Mouse (Mus musculus) ES-Bruce4 (cell line): ENCODE results near the gene Coq6. TPM values are rescaled to one million over a fixed set of nuclear protein-coding genes. Genes with fewer than 3 reads are reported as not detected.

Experiments
- H3K27ac ChIP-seq: 2 replicates; pipeline ENCODE4 v1.5.1; 2012; ENCODE audit warnings: low read length, inconsistent platforms; ENCODE audit not compliant: insufficient read depth
- H3K27me3 ChIP-seq: 2 replicates; pipeline ENCODE4 v1.6.1; 2012; ENCODE audit warnings: mild to moderate bottlenecking, low read length, inconsistent platforms; ENCODE audit not compliant: control insufficient read depth, poor library complexity, insufficient read depth, severe bottlenecking
- H3K36me3 ChIP-seq: 2 replicates; pipeline ENCODE4 v1.6.1; 2012; ENCODE audit warnings: inconsistent platforms, mild to moderate bottlenecking, low read length, moderate library complexity; ENCODE audit not compliant: control insufficient read depth, poor library complexity, insufficient read depth, severe bottlenecking
- H3K4me1 ChIP-seq: one replicate; pipeline ENCODE4 v1.8.1; 2011; ENCODE audit warnings: low read length; ENCODE audit not compliant: control insufficient read depth, insufficient read depth
- H3K4me3 ChIP-seq: 2 replicates; pipeline ENCODE4 v1.5.1; 2011; ENCODE audit warnings: low read depth, mild to moderate bottlenecking, low read length
- H3K9ac ChIP-seq: 2 replicates; pipeline ENCODE4 v1.6.1; 2012; ENCODE audit warnings: low read depth, mild to moderate bottlenecking, inconsistent platforms; ENCODE audit not compliant: poor library complexity, severe bottlenecking
- H3K9me3 ChIP-seq: replicated peaks from 2 replicates; pipeline ENCODE4 v1.6.1; 2012; ENCODE audit warnings: mild to moderate bottlenecking, low read length, inconsistent platforms; ENCODE audit not compliant: control insufficient read depth, poor library complexity, insufficient read depth, severe bottlenecking
- CTCF ChIP-seq: IDR thresholded peaks from one replicate; pipeline ENCODE4 v1.8.1; 2011; ENCODE audit warnings: low read depth, low read length
- EP300 ChIP-seq: IDR thresholded peaks from 2 replicates; pipeline ENCODE4 v1.6.1; 2011; ENCODE audit warnings: low read depth, low read length; ENCODE audit not compliant: insufficient read depth
- POLR2A ChIP-seq: IDR thresholded peaks from one replicate; pipeline ENCODE4 v1.8.1; 2011; ENCODE audit warnings: low read length; ENCODE audit not compliant: insufficient read depth
- polyA plus RNA-seq: library from polyadenylated mRNA; stranded (reverse); fragments of >200 nt; gene quantifications from 2 replicates; pipeline ENCODE4 v1.2.4, GENCODE M21; 2011; ENCODE audit warnings: low read depth; ENCODE audit not compliant: missing spikeins, insufficient read depth, insufficient read length

Gene Coq6
- polyA plus RNA-seq, 1 experiment, result 18.4 TPM

DNA sequence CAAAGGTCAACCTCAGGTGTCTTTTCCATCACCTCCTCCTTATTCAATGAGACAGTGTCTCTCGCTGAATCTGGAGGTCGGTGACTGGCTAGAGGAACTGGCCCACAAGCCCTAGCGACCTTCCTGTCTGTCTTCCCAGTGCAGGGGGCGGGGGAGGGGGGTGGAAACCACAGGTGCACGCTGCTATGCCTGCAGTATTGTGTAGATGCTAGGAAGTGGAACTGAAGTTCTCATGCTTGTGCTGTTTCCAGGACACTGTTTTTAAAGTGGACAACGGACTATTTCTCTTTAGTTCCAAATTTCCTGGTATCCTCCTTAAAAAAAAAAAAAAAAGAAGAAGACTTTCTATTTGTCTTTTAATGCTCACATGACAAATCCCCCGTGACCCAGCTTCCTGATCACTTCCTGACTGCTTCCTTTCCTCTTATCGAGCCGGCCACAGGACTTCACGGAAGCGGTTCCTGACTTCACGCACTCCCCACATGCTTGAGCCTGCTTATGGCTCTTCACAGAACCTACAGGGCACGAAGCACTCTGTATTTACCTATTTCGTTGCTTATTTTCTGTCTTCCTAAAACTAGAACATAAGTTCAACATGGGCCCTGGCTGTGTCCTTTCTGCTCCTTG lies 27.4 kb downstream of the Coq6 start:
- no peaks in the 10 kb centered on the region for H3K9me3 ChIP-seq

DNA sequence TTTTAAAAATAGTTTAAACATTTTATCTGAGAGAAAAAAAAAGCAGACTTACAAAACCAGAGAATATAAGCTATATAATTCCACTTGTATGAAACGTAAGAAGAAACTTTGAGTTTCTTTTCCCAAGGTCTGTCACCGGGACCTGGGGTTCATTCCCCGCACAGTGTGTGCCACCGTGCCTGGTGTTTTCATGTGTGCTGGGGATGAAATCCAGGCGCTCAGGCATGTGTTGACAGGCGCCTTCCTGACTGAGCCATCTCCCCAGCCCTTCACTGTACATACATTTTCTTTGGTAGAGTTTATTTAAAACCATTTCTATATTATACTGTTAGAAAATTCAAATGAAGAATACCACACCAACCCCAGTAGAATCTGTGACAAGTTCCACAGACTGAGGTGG lies 28.9 kb downstream of the Coq6 start:
- TF ChIP-seq EP300, result no peak
- no peak for TF ChIP-seq CTCF
- TF ChIP-seq POLR2A, result no peak
- no peak overlapping the region for H3K27ac ChIP-seq

More for the DNA sequence above, 27.4 kb downstream of the Coq6 start:
- Histone ChIP-seq H3K4me3 (no peak overlapping the region), H3K36me3 (no peaks in the 10 kb centered on the region), H3K27ac (no peak overlapping the region), H3K27me3 (no peaks in the 10 kb centered on the region), H3K9ac (no peak overlapping the region), H3K4me1 (no peaks in the 10 kb centered on the region)
- TF ChIP-seq CTCF (no peak), POLR2A (no peak), EP300 (no peak)

DNA sequence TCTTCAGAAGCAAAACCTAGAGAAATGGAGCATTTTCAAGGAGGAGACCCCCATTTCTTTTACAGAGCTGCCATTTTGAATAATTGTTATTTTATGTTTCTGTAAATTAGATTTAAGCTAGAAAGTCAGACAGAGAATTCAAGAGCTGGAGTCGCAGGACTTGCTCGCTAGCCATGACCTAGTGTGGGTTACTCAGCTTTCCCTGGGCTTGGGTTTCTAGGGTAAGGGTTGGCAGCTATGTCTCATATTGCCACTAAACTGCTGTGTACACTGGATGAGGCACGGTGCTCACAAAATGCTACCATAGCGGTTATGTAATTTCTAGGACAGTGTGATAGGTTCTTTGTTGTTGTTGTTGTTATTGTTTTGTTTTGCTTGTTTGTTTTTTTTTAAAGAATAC lies 31.2 kb downstream of the Coq6 start:
- no peak overlapping the region for H3K4me3 ChIP-seq

More for the DNA sequence above, 28.9 kb downstream of the Coq6 start:
- Histone ChIP-seq H3K4me1 (no peaks in the 10 kb centered on the region), H3K9ac (no peak overlapping the region), H3K36me3 (no peaks in the 10 kb centered on the region), H3K27me3 (no peaks in the 10 kb centered on the region), H3K4me3 (no peak overlapping the region), H3K9me3 (no peaks in the 10 kb centered on the region)

DNA sequence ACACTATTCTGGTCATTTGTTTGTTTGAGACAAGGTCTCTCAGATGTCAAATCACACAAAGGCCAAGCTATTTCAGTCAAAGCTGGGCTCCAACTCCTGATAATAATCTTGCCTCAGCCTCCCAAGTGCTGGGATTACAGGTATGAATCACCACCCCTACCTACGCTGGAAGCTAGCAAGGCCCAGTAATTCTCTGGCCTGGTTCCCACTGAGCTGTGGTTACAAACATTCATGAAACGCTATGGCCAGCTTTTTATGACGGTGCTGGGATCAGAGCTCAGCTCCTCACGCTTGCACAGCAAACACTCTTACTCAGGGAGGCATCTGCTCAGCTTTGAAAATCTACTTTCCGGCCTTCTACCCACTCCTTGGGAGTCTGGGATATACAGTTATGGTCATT lies 32.4 kb downstream of the Coq6 start:
- no peaks in the 10 kb centered on the region for H3K27me3 ChIP-seq
- no peaks in the 10 kb centered on the region for H3K9me3 ChIP-seq
- no peak overlapping the region for H3K4me3 ChIP-seq
- TF ChIP-seq POLR2A, result no peak
- no peak for TF ChIP-seq EP300
- TF ChIP-seq CTCF, result no peak
- no peak overlapping the region for H3K9ac ChIP-seq
- H3K4me1 ChIP-seq, result no peaks in the 10 kb centered on the region
- no peaks in the 10 kb centered on the region for H3K36me3 ChIP-seq
- H3K27ac ChIP-seq, result no peak overlapping the region

More for the DNA sequence above, 31.2 kb downstream of the Coq6 start:
- Histone ChIP-seq H3K27me3 (no peaks in the 10 kb centered on the region), H3K36me3 (no peaks in the 10 kb centered on the region), H3K27ac (no peak overlapping the region), H3K9me3 (no peaks in the 10 kb centered on the region), H3K4me1 (no peaks in the 10 kb centered on the region), H3K9ac (no peak overlapping the region)
- TF ChIP-seq EP300 (no peak), CTCF (no peak), POLR2A (no peak)

DNA sequence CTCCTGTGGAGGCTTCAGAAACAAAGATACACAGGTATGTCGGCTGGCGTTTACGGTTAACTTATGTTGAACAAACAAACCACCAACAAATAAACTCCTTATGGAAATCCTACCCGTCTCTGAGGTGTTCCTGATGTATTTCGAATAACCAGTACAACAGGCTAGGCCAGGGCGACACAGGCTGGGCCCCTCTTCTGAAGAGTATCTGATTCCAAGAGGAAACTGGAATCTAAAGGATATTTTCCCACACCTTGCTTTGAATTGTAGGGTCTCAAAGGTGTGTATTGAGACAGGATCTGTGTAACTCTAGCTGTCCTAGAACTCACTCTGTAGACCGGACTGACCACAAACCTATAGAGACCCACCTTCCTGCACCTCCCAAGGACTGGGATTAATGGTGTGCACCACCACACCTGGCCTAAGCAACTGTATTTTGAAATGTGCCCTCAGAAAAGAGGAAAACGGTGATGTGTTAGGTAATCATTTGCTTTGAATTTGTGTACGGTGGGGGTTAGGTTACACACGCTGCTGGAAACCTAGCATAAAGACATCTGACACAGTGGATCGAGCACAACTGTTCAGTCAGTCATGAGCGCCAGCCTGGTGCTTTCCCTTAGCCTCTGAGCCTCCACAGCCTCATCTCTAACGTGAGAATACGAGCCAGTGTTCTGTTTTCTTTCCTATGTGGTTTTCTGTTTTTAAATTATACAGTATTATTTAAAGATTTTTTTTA lies 35.7 kb downstream of the Coq6 start:
- no peaks in the 10 kb centered on the region for H3K36me3 ChIP-seq
- no peaks in the 10 kb centered on the region for H3K9me3 ChIP-seq
- H3K27ac ChIP-seq, result no peak overlapping the region
- no peaks in the 10 kb centered on the region for H3K27me3 ChIP-seq
- no peaks in the 10 kb centered on the region for H3K4me1 ChIP-seq
- H3K4me3 ChIP-seq, result no peak overlapping the region
- no peak for TF ChIP-seq EP300
- TF ChIP-seq POLR2A, result no peak
- TF ChIP-seq CTCF, result no peak
- no peak overlapping the region for H3K9ac ChIP-seq

DNA sequence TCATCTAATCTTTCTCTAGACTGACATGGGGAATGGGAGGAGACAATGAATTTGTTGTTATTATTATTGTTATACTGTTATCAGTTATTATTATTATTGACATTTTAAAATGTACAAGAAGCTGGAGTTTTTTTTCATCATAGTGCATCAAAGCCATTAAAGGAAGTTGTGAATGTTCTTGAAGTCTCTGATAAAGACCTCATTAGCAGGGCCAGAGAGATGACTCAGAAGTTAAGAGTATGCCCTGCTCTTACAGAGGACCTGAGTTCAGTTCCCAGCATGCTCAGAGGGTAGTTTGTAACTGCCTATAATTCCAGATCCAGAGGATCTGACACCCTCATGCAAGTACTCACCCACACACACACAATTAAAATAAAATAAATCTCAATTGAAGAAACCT lies 36.2 kb downstream of the Coq6 start:
- Histone ChIP-seq H3K4me1 (no peaks in the 10 kb centered on the region), H3K36me3 (no peaks in the 10 kb centered on the region), H3K9ac (no peak overlapping the region), H3K27me3 (no peaks in the 10 kb centered on the region), H3K27ac (no peak overlapping the region), H3K9me3 (no peaks in the 10 kb centered on the region), H3K4me3 (no peak overlapping the region)
- TF ChIP-seq POLR2A (no peak), CTCF (no peak), EP300 (no peak)
